Mouse (Mus musculus): Measurements from ENCODE around the gene Klhdc10. TPM values are rescaled to one million over a fixed set of nuclear protein-coding genes. Genes with fewer than 3 reads are reported as not detected.

Klhdc10 gene
- polyA plus RNA-seq, 1 experiment from 2014 or later: 42.8 TPM

DNA sequence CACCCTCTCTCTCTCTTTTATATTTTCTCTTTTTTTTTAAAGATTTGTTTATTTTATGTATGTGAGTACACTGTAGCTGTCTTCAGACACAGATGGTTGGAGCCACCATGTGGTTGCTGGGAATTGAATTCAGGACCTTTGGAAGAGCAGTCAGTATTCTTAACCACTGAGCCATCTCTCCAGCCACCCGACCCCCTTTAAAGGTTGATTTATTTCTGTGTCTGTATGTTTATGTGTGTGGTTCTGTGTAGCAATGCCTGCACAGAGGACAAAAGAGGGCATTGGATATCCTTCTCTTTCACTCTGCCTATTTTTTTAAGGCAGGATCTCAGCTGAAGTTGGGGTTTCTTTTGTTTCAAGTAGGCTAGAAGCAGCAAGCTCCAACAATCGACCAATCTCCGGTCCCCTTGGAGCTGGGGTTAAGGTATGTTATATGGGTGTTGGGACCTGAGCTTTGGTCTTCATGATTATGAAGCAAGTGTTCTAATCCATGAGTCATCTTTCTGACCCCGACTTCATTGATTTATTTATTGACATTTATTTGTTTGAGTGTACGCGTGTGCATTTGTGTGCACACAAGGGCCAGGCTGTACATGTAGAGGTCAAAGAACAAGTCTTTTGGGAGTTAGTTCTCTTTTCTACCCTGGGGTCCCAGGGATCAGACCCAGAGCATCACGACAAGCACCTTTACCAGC, 7.9 kb downstream of the Klhdc10 start:
- 84% methylated on average over 7 of the region's 7 CpGs for WGBS
- no peaks in the 10 kb centered on the region; the same call in 1 of the 2 replicates for H3K36me3 ChIP-seq (ENCODE audit: control insufficient read depth, insufficient read depth, low read length)

DNA sequence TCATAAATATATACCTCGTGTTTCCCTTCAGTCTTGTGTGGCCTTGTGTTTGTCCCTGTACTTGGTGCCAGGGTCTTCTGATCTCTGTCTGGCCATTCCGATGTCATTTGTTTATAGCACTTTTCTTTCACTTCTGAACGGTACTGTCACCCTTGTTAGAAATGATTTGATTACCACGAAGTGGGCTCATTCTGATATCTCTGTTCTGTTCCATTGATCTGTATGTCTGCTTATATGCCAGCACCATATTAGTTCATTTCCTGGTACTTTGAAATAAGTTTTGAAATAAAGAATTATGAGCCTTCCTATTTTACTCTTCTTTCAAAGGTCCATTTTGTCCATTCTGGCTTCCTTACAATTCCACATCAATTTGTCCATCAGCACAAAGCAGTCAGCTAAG, 9.6 kb downstream of the Klhdc10 start:
- Histone ChIP-seq H3K27me3 (ENCODE audit: control insufficient read depth, insufficient read depth, low read length) (no peaks in the 10 kb centered on the region), H3K27ac (ENCODE audit: low read depth, low read length) (no peak overlapping the region), H3K36me3 (ENCODE audit: control insufficient read depth, insufficient read depth, low read length) (no peaks in the 10 kb centered on the region; the same call in 1 of the 2 replicates), H3K4me3 (ENCODE audit: low read length) (no peak overlapping the region), H3K4me1 (ENCODE audit: control insufficient read depth, insufficient read depth, low read length) (0 out of 2 replicates have a peak, but pooled peaks cover 3% of the 10 kb centered on the region), H3K4me2 (replicated peaks; ENCODE audit: low read depth, low read length) (no peak overlapping the region), H3K9ac (ENCODE audit: low read depth, low read length) (no peak overlapping the region), H3K9me3 (ENCODE audit: control insufficient read depth, low read length) (no peaks in the 10 kb centered on the region)
- 74% methylated on average over 4 of the region's 4 CpGs for WGBS
- ATAC-seq (ENCODE audit: low FRiP score, low TSS enrichment): no peak

More for the DNA sequence above, 7.9 kb downstream of the Klhdc10 start:
- Histone ChIP-seq H3K4me3 (ENCODE audit: low read length) (no peak overlapping the region), H3K9me3 (ENCODE audit: control insufficient read depth, low read length) (no peaks in the 10 kb centered on the region), H3K27ac (ENCODE audit: low read depth, low read length) (no peak overlapping the region), H3K9ac (ENCODE audit: low read depth, low read length) (no peak overlapping the region), H3K4me2 (replicated peaks; ENCODE audit: low read depth, low read length) (no peak overlapping the region), H3K27me3 (ENCODE audit: control insufficient read depth, insufficient read depth, low read length) (no peaks in the 10 kb centered on the region), H3K4me1 (ENCODE audit: control insufficient read depth, insufficient read depth, low read length) (0 out of 2 replicates have a peak, but pooled peaks cover 5% of the 10 kb centered on the region)
- ATAC-seq (ENCODE audit: low FRiP score, low TSS enrichment): no peak

DNA sequence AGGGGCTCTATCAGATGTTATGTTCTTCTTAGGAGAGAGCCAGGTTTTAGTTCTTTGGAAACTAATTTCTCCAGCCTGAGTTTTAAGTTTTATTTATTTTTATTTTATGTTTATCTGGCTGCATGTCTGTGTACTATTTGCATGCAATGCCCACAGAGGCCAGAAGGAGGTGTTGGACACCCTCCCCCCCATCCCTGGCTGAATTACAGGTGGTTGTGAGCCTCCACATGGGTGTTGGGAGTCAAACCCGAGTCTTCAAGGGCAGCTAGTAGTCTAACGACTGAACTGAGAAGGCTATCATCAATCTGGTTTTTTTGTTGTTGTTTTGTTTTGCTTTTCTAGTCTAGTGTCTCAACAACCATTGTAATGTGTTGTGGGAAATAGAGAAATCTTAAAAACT, 14.5 kb downstream of the Klhdc10 start:
- no peak for ATAC-seq (ENCODE audit: low FRiP score, low TSS enrichment)
- no peak overlapping the region for H3K4me2 ChIP-seq (replicated peaks; ENCODE audit: low read depth, low read length)
- H3K4me3 ChIP-seq (ENCODE audit: low read length): no peak overlapping the region
- WGBS: 84% methylated on average over 2 of the region's 2 CpGs
- no peaks in the 10 kb centered on the region for H3K9me3 ChIP-seq (ENCODE audit: control insufficient read depth, low read length)
- H3K27ac ChIP-seq (ENCODE audit: low read depth, low read length): no peak overlapping the region
- no peaks in the 10 kb centered on the region for H3K27me3 ChIP-seq (ENCODE audit: control insufficient read depth, insufficient read depth, low read length)
- H3K9ac ChIP-seq (ENCODE audit: low read depth, low read length): no peak overlapping the region
- no peaks in the 10 kb centered on the region for H3K4me1 ChIP-seq (ENCODE audit: control insufficient read depth, insufficient read depth, low read length)
- H3K36me3 ChIP-seq (ENCODE audit: control insufficient read depth, insufficient read depth, low read length): peaks cover 8% of the 10 kb centered on the region

DNA sequence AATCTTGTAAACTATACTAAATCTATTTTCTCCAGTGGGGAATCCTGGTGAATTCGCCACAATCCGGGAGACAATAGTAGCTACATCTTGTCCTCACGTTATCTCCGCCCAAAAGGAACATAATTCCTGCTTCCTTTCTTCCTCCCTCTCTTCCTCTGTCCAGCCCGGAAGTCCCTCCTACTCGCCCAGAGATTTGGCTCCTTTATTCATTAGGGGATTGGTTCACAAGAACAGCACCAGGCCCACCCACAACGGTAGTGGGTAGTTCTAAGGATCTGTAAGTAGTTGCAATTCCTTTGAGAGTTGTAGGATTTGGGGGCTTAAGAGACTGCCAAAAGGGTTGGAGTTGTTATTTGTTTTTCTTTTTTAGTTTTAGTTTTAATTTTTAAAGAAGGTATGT, 15.1 kb downstream of the Klhdc10 start:
- WGBS: 81% methylated on average over 7 of the region's 7 CpGs
- Histone ChIP-seq H3K9me3 (ENCODE audit: control insufficient read depth, low read length) (no peaks in the 10 kb centered on the region), H3K27ac (ENCODE audit: low read depth, low read length) (no peak overlapping the region), H3K4me2 (replicated peaks; ENCODE audit: low read depth, low read length) (no peak overlapping the region), H3K27me3 (ENCODE audit: control insufficient read depth, insufficient read depth, low read length) (no peaks in the 10 kb centered on the region), H3K36me3 (ENCODE audit: control insufficient read depth, insufficient read depth, low read length) (peaks cover 10% of the 10 kb centered on the region), H3K4me3 (ENCODE audit: low read length) (no peak overlapping the region), H3K4me1 (ENCODE audit: control insufficient read depth, insufficient read depth, low read length) (no peaks in the 10 kb centered on the region), H3K9ac (ENCODE audit: low read depth, low read length) (no peak overlapping the region)
- ATAC-seq (ENCODE audit: low FRiP score, low TSS enrichment): no peak

DNA sequence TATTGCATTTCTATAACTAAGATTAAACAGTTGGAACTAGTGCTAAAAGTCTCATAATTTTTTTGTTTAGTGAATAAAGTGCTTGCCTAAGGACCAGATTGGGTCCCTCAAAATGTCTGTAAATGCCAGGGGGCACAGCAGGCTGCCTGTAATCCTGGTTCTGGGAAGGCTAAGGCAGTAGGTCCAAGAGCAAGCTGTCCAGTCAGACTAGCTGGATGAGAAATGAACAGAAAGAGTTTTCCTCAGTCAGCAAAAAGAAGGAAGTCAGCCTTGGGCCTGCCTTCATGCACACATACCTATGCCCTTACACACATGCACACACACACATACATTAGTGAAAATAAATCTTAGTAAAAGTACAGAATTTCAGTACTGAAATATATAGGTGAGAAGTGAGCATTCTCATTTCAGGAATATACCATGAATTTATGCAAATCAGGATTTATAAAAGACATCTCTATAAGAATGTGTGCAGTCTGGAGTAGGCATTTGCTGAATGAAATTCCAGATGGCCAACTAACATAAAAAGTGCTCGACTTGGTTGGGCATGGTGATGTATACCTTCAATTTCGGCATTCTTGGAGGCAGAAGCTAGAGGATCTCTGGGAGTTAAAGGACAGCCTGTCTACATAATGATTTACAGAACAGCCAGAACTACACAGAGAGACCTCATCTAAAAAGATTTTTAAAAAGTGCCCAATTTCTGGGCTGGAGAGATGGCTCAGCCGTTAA, 31.0 kb downstream of the Klhdc10 start:
- Histone ChIP-seq H3K9ac (ENCODE audit: low read depth, low read length) (no peak overlapping the region), H3K4me3 (ENCODE audit: low read length) (no peak overlapping the region), H3K4me1 (ENCODE audit: control insufficient read depth, insufficient read depth, low read length) (0 out of 2 replicates have a peak, but pooled peaks cover 2% of the 10 kb centered on the region), H3K4me2 (replicated peaks; ENCODE audit: low read depth, low read length) (no peak overlapping the region), H3K27ac (ENCODE audit: low read depth, low read length) (no peak overlapping the region), H3K27me3 (ENCODE audit: control insufficient read depth, insufficient read depth, low read length) (no peaks in the 10 kb centered on the region), H3K36me3 (ENCODE audit: control insufficient read depth, insufficient read depth, low read length) (peaks cover 3% of the 10 kb centered on the region; the same call in 1 of the 2 replicates), H3K9me3 (ENCODE audit: control insufficient read depth, low read length) (no peaks in the 10 kb centered on the region)
- 61% methylated on average over 3 of the region's 3 CpGs for WGBS
- ATAC-seq (ENCODE audit: low FRiP score, low TSS enrichment): no peak

DNA sequence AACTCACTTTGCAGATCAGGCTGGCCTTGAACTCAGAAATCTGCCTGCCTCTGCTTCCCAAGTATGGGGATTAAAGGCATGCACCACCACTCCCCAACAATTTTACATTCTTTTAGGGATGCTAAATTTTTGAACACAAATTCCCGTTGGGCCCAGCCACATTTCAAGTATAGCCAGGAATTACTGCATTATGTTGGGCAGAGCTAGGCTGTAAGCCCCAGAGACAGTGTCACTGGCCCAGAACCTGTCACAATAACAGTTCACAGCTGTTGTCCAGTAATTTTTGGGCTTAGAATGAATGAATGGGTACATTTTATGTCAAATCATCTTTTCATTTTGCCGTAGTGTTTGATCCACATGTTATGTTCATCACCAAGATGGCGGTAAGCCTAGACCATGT, 34.8 kb downstream of the Klhdc10 start:
- H3K9ac ChIP-seq (ENCODE audit: low read depth, low read length): no peak overlapping the region
- no peak overlapping the region for H3K4me2 ChIP-seq (replicated peaks; ENCODE audit: low read depth, low read length)
- no peak overlapping the region for H3K27ac ChIP-seq (ENCODE audit: low read depth, low read length)
- peaks cover 18% of the 10 kb centered on the region for H3K36me3 ChIP-seq (ENCODE audit: control insufficient read depth, insufficient read depth, low read length)
- H3K4me3 ChIP-seq (ENCODE audit: low read length): no peak overlapping the region
- no peak for ATAC-seq (ENCODE audit: low FRiP score, low TSS enrichment)
- H3K9me3 ChIP-seq (ENCODE audit: control insufficient read depth, low read length): no peaks in the 10 kb centered on the region
- WGBS: 93% methylated on average over 3 of the region's 3 CpGs
- H3K4me1 ChIP-seq (ENCODE audit: control insufficient read depth, insufficient read depth, low read length): 0 out of 2 replicates have a peak, but pooled peaks cover 2% of the 10 kb centered on the region
- H3K27me3 ChIP-seq (ENCODE audit: control insufficient read depth, insufficient read depth, low read length): no peaks in the 10 kb centered on the region

DNA sequence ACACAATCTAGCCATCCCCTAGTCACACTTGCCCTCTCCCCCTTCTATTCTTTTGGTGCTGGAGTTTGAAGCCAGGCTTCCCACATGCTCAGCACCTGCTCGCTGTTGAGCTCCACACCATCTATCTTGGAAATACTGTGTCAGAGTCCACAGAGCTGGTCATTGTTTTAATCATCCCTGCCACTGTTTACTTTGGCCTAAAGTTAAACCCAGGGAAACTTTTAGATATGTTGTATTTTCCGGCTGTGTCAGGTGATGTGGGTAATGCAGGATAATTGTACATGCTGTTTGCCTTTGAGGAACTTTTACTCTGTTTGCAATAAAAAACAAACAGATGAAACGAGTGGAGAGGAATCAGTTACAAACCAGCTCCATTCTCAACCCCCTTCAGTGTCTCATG, 35.4 kb downstream of the Klhdc10 start:
- 45% methylated on average over 3 of the region's 3 CpGs for WGBS
- Histone ChIP-seq H3K4me1 (ENCODE audit: control insufficient read depth, insufficient read depth, low read length) (0 out of 2 replicates have a peak, but pooled peaks cover 2% of the 10 kb centered on the region), H3K27ac (ENCODE audit: low read depth, low read length) (0 out of 2 replicates have a peak overlapping the region, but pooled peaks have one; percentile 9), H3K9ac (ENCODE audit: low read depth, low read length) (no peak overlapping the region), H3K9me3 (ENCODE audit: control insufficient read depth, low read length) (no peaks in the 10 kb centered on the region), H3K4me2 (replicated peaks; ENCODE audit: low read depth, low read length) (no peak overlapping the region), H3K4me3 (ENCODE audit: low read length) (no peak overlapping the region), H3K27me3 (ENCODE audit: control insufficient read depth, insufficient read depth, low read length) (no peaks in the 10 kb centered on the region), H3K36me3 (ENCODE audit: control insufficient read depth, insufficient read depth, low read length) (peaks cover 22% of the 10 kb centered on the region)
- ATAC-seq (ENCODE audit: low FRiP score, low TSS enrichment): no peak

DNA sequence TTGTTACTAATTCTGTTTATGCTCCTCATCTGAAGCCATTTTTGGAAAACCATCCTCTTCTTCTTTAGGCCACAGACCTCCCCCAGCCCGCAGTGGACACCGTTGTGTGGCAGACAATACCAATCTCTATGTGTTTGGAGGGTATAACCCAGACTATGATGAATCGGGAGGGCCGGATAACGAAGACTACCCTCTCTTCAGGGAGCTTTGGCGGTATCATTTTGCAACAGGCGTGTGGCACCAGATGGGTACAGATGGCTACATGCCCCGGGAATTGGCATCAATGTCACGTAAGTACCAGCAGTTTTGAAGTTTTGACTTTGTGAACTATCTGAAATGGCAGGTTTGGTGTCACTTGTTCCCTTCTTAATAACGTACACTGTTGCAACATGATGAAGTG, 37.9 kb downstream of the Klhdc10 start:
- H3K9me3 ChIP-seq (ENCODE audit: control insufficient read depth, low read length): no peaks in the 10 kb centered on the region
- WGBS: 99% methylated on average over 10 of the region's 10 CpGs
- H3K27ac ChIP-seq (ENCODE audit: low read depth, low read length): no peak overlapping the region
- no peak overlapping the region for H3K9ac ChIP-seq (ENCODE audit: low read depth, low read length)
- no peak overlapping the region for H3K4me3 ChIP-seq (ENCODE audit: low read length)
- no peak for ATAC-seq (ENCODE audit: low FRiP score, low TSS enrichment)
- H3K27me3 ChIP-seq (ENCODE audit: control insufficient read depth, insufficient read depth, low read length): no peaks in the 10 kb centered on the region
- peaks cover 45% of the 10 kb centered on the region for H3K36me3 ChIP-seq (ENCODE audit: control insufficient read depth, insufficient read depth, low read length)
- H3K4me1 ChIP-seq (ENCODE audit: control insufficient read depth, insufficient read depth, low read length): 0 out of 2 replicates have a peak, but pooled peaks cover 2% of the 10 kb centered on the region
- H3K4me2 ChIP-seq (replicated peaks; ENCODE audit: low read depth, low read length): no peak overlapping the region

DNA sequence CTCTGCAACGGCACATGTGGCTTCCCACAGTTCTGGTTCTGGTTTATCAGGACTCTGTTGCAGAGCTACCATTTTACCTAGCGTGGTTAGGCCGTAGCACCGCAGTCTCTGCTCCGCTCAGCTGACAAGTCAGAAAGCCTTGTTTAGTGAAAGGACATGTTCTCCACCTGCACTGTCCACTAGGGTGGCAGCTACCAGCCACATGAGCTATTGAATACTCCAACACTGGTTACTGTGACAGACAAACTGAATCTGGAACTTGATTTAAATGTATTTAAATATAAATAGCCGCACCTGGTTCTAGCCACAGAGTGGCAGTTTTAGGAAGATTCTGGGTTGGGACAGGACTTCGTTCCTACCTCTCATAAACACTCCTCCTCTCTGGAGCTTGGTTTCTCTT, 55.3 kb downstream of the Klhdc10 start:
- WGBS: 93% methylated on average over 7 of the region's 7 CpGs
- no peaks in the 10 kb centered on the region for H3K9me3 ChIP-seq (ENCODE audit: control insufficient read depth, low read length)

More for the DNA sequence above, 55.3 kb downstream of the Klhdc10 start:
- no peak overlapping the region for H3K9ac ChIP-seq (ENCODE audit: low read depth, low read length)
- peaks cover 18% of the 10 kb centered on the region for H3K36me3 ChIP-seq (ENCODE audit: control insufficient read depth, insufficient read depth, low read length)
- no peak for ATAC-seq (ENCODE audit: low FRiP score, low TSS enrichment)
- H3K4me3 ChIP-seq (ENCODE audit: low read length): no peak overlapping the region
- H3K4me1 ChIP-seq (ENCODE audit: control insufficient read depth, insufficient read depth, low read length): peaks cover 20% of the 10 kb centered on the region
- no peak overlapping the region for H3K4me2 ChIP-seq (replicated peaks; ENCODE audit: low read depth, low read length)
- no peaks in the 10 kb centered on the region for H3K27me3 ChIP-seq (ENCODE audit: control insufficient read depth, insufficient read depth, low read length)
- H3K27ac ChIP-seq (ENCODE audit: low read depth, low read length): no peak overlapping the region
